Mouse (Mus musculus) MEL (cell line): ENCODE data around the gene Atf7. TPM values are rescaled to one million over a fixed set of nuclear protein-coding genes. Genes with fewer than 3 reads are reported as not detected.

ENCODE experiments used
- DNase-seq: peaks from one replicate; pipeline ENCODE4 v3.0.0; 2011; ENCODE audit warnings: low read depth, low spot score
- H3K27ac ChIP-seq: 2 replicates; pipeline ENCODE4 v1.5.1; 2012; ENCODE audit warnings: low read depth, mild to moderate bottlenecking, control low read depth, low read length, moderate library complexity; ENCODE audit not compliant: control insufficient read depth
- H3K27me3 ChIP-seq, 2 experiments: fragments of 150-350 bp in 1 of 2; sonication (generic) in 1 of 2; 2 replicates each; pipeline ENCODE4 v1.6.1; 2012; ENCODE audit warnings: low read length in 2 of 2, mild to moderate bottlenecking in 2 of 2, improper control_type of control experiment in 1 of 2, moderate library complexity in 1 of 2; ENCODE audit not compliant: insufficient read depth in 2 of 2, control insufficient read depth in 1 of 2
- H3K36me3 ChIP-seq, 2 experiments: 2 replicates each; pipeline ENCODE4 v1.6.1; 2012 to 2014; ENCODE audit warnings: low read length in 2 of 2, improper control_type of control experiment in 1 of 2, inconsistent platforms in 1 of 2, mild to moderate bottlenecking in 1 of 2; ENCODE audit not compliant: insufficient read depth in 2 of 2, control insufficient read depth in 1 of 2
- H3K4me1 ChIP-seq, 2 experiments: fragments of 150-350 bp in 1 of 2; sonication (generic) in 1 of 2; 2 replicates each; pipeline ENCODE4 v1.6.1; 2012; ENCODE audit warnings: low read length in 2 of 2, improper control_type of control experiment in 1 of 2, mild to moderate bottlenecking in 1 of 2; ENCODE audit not compliant: insufficient read depth in 2 of 2, control insufficient read depth in 1 of 2
- H3K4me3 ChIP-seq, 2 experiments: fragments of 150-350 bp in 1 of 2; sonication (generic) in 1 of 2; 2 replicates each; pipeline ENCODE4 v1.5.1; 2012; ENCODE audit warnings: low read depth in 2 of 2, low read length in 2 of 2, mild to moderate bottlenecking in 2 of 2, moderate library complexity in 2 of 2, control low read depth in 1 of 2, improper control_type of control experiment in 1 of 2; ENCODE audit not compliant: control insufficient read depth in 1 of 2, insufficient read depth in 1 of 2
- H3K79me2 ChIP-seq: 2 replicates; pipeline ENCODE4 v1.6.1; 2012; ENCODE audit warnings: mild to moderate bottlenecking, low read length, moderate library complexity; ENCODE audit not compliant: control insufficient read depth, poor library complexity, insufficient read depth
- H3K9ac ChIP-seq: 2 replicates; pipeline ENCODE4 v1.6.1; 2012; ENCODE audit warnings: low read depth, mild to moderate bottlenecking, control low read depth, low read length, moderate library complexity; ENCODE audit not compliant: control insufficient read depth, poor library complexity, severe bottlenecking
- H3K9me3 ChIP-seq: fragments of 150-350 bp; sonication (generic); replicated peaks from 2 replicates; pipeline ENCODE4 v1.6.1; 2012; ENCODE audit warnings: mild to moderate bottlenecking, low read length, improper control_type of control experiment, moderate library complexity; ENCODE audit not compliant: insufficient read depth
- ELF1 ChIP-seq: IDR thresholded peaks from 2 replicates; pipeline ENCODE4 v1.6.1; 2014; ENCODE audit warnings: low read depth, mild to moderate bottlenecking, inconsistent platforms, low read length, improper control_type of control experiment, moderate library complexity
- EP300 ChIP-seq, 2 experiments: IDR thresholded peaks; 2 replicates each; pipeline ENCODE4 v1.6.1; 2011; ENCODE audit warnings: improper control_type of control experiment in 2 of 2, low read length in 2 of 2, low read depth in 1 of 2, mild to moderate bottlenecking in 1 of 2
- ETS1 ChIP-seq: IDR thresholded peaks from 2 replicates; pipeline ENCODE4 v1.6.1; 2012; ENCODE audit warnings: low read depth, mild to moderate bottlenecking, inconsistent platforms, low read length, improper control_type of control experiment, moderate library complexity
- GABPA ChIP-seq: IDR thresholded peaks from 2 replicates; pipeline ENCODE4 v1.6.1; 2012; ENCODE audit warnings: low read depth, mild to moderate bottlenecking, inconsistent platforms, low read length, improper control_type of control experiment, moderate library complexity
- JUND ChIP-seq: IDR thresholded peaks from 2 replicates; pipeline ENCODE4 v1.6.1; 2011; ENCODE audit warnings: low read depth, mild to moderate bottlenecking, improper control_type of control experiment, low read length
- MAFK ChIP-seq: IDR thresholded peaks from 2 replicates; pipeline ENCODE4 v1.6.1; 2011; ENCODE audit warnings: low read depth, mild to moderate bottlenecking, low read length, improper control_type of control experiment, borderline replicate concordance
- MEF2A ChIP-seq: IDR thresholded peaks from 2 replicates; pipeline ENCODE4 v1.6.1; 2014; ENCODE audit warnings: low read depth, mild to moderate bottlenecking, inconsistent platforms, low read length, improper control_type of control experiment; ENCODE audit not compliant: poor library complexity, insufficient replicate concordance, severe bottlenecking; ENCODE audit errors: extremely low read depth
- MYC ChIP-seq: IDR thresholded peaks from 2 replicates; pipeline ENCODE4 v1.6.1; 2011; ENCODE audit warnings: low read depth, mild to moderate bottlenecking, low read length, improper control_type of control experiment, moderate library complexity
- NRF1 ChIP-seq: IDR thresholded peaks from 2 replicates; pipeline ENCODE4 v1.6.1; 2014; ENCODE audit warnings: low read depth, mild to moderate bottlenecking, inconsistent platforms, low read length, improper control_type of control experiment, moderate library complexity; ENCODE audit not compliant: poor library complexity, insufficient read depth, severe bottlenecking
- POLR2AphosphoS2 ChIP-seq: IDR thresholded peaks from 2 replicates; pipeline ENCODE4 v1.6.1; 2011; ENCODE audit warnings: low read length, improper control_type of control experiment
- POLR2AphosphoS5 ChIP-seq: IDR thresholded peaks from 2 replicates; pipeline ENCODE4 v1.6.1; 2012; ENCODE audit warnings: low read depth, borderline replicate concordance, mild to moderate bottlenecking, inconsistent platforms, low read length, moderate library complexity, mixed read lengths
- RAD21 ChIP-seq: IDR thresholded peaks from 2 replicates; pipeline ENCODE4 v1.6.1; 2011; ENCODE audit warnings: mild to moderate bottlenecking, low read depth, low read length, improper control_type of control experiment
- SIN3A ChIP-seq: IDR thresholded peaks from 2 replicates; pipeline ENCODE4 v1.6.1; 2012; ENCODE audit warnings: low read length, improper control_type of control experiment, inconsistent platforms
- TBP ChIP-seq: IDR thresholded peaks from 2 replicates; pipeline ENCODE4 v1.8.0; 2011; ENCODE audit warnings: low read depth, low read length, improper control_type of control experiment
- UBTF ChIP-seq: IDR thresholded peaks from 2 replicates; pipeline ENCODE4 v1.6.1; 2012; ENCODE audit warnings: low read depth, mild to moderate bottlenecking, inconsistent platforms, low read length, improper control_type of control experiment, moderate library complexity, borderline replicate concordance; ENCODE audit not compliant: insufficient read depth
- USF1 ChIP-seq: IDR thresholded peaks from 2 replicates; pipeline ENCODE4 v1.6.1; 2014; ENCODE audit warnings: low read depth, mild to moderate bottlenecking, inconsistent platforms, low read length, improper control_type of control experiment, moderate library complexity
- ZC3H11A ChIP-seq: IDR thresholded peaks from 2 replicates; pipeline ENCODE4 v1.6.1; 2012; ENCODE audit warnings: low read depth, mild to moderate bottlenecking, inconsistent platforms, low read length, improper control_type of control experiment
- ZKSCAN1 ChIP-seq: IDR thresholded peaks from 2 replicates; pipeline ENCODE4 v1.6.1; 2012; ENCODE audit warnings: low read depth, mild to moderate bottlenecking, inconsistent platforms, low read length, improper control_type of control experiment, moderate library complexity
- ZNF384 ChIP-seq: IDR thresholded peaks from 2 replicates; pipeline ENCODE4 v1.6.1; 2012; ENCODE audit warnings: low read depth, mild to moderate bottlenecking, inconsistent platforms, low read length, improper control_type of control experiment
- polyA plus RNA-seq, 2 experiments: library from polyadenylated mRNA; stranded (reverse) in 1 of 2; unstranded in 1 of 2; fragments of >175 nt in 1 of 2; fragments of >200 nt in 1 of 2; gene quantifications; 2 replicates each; pipeline versions ENCODE4 v1.2.1 to v1.2.4; 2012; ENCODE audit warnings: low replicate concordance in 2 of 2, low read depth in 1 of 2; ENCODE audit not compliant: insufficient read length in 2 of 2, insufficient read depth in 1 of 2, missing spikeins in 1 of 2
- total RNA-seq: library from RNA; depleted of rRNA; stranded (reverse); fragments of 300-350 nt; gene quantifications from 2 replicates; pipeline ENCODE4 v1.2.3, GENCODE M21; 2012

Gene Atf7
- total and polyA plus RNA-seq, 3 experiments = 12.8 to 49.6 TPM; not detected in 1

- TF ChIP-seq RAD21 = no peak
- TF ChIP-seq ZNF384 = peak; percentile 54
- no peaks in the 10 kb centered on the region for H3K79me2 ChIP-seq
- H3K27ac ChIP-seq = no peak overlapping the region
- H3K9ac ChIP-seq = no peak overlapping the region
- no peaks in the 10 kb centered on the region for H3K27me3 ChIP-seq
- peaks cover 0 to 41% of the 10 kb centered on the region in 2 experiments; a peak in 2 of 4 replicates for H3K36me3 ChIP-seq
- no peaks in the 10 kb centered on the region for H3K9me3 ChIP-seq
- DNase-seq = no peak
- H3K4me1 ChIP-seq = no peaks in the 10 kb centered on the region
- H3K4me3 ChIP-seq = no peak overlapping the region
Measured at GRCm38 (mm10) chr15:102552599-102552998, 72.7 kb downstream of the Atf7 start.

- DNase-seq = no peak
- Histone ChIP-seq H3K27ac (no peak overlapping the region), H3K9ac (no peak overlapping the region), H3K79me2 (no peaks in the 10 kb centered on the region), H3K9me3 (no peaks in the 10 kb centered on the region)
- TF ChIP-seq MAFK = no peak
- no peak for TF ChIP-seq TBP
- no peak for TF ChIP-seq UBTF
- no peak for TF ChIP-seq SIN3A
- TF ChIP-seq MEF2A = no peak
- TF ChIP-seq, all 39 proteins: peak for 0
- H3K4me3 ChIP-seq = no peak overlapping the region
- H3K36me3 ChIP-seq = peaks cover 0 to 32% of the 10 kb centered on the region in 2 experiments; a peak in 2 of 4 replicates
- no peaks in the 10 kb centered on the region for H3K27me3 ChIP-seq
- H3K4me1 ChIP-seq = no peaks in the 10 kb centered on the region
Measured at GRCm38 (mm10) chr15:102547478-102547877, 77.8 kb downstream of the Atf7 start.

- no peaks in the 10 kb centered on the region for H3K79me2 ChIP-seq
- H3K9ac ChIP-seq = no peak overlapping the region
- no peak for DNase-seq
- no peaks in the 10 kb centered on the region for H3K4me1 ChIP-seq
- no peak overlapping the region for H3K27ac ChIP-seq
- no peak overlapping the region for H3K4me3 ChIP-seq
- TF ChIP-seq GABPA (no peak), ZKSCAN1 (no peak), POLR2AphosphoS5 (no peak), MAFK (no peak), MYC (no peak), JUND (no peak), USF1 (no peak), EP300 (IDR thresholded peaks at IDR 0.05; ENCODE audit: low read depth in 1 of 2, low read length in 2 of 2) (no peak), ETS1 (no peak), NRF1 (no peak), ELF1 (no peak), RAD21 (no peak), TBP (no peak), POLR2AphosphoS2 (no peak), ZC3H11A (no peak)
- TF ChIP-seq, all 39 proteins: peak for 0
- Histone ChIP-seq H3K9me3 (no peaks in the 10 kb centered on the region), H3K27me3 (no peaks in the 10 kb centered on the region), H3K36me3 (peaks cover 0 to 29% of the 10 kb centered on the region in 2 experiments; a peak in 2 of 4 replicates)
Measured at GRCm38 (mm10) chr15:102546677-102547427, 78.4 kb downstream of the Atf7 start.
